Mouse (Mus musculus) gastrocnemius, adult 2 months (tissue): ENCODE data around the gene Fpgt. TPM values are rescaled to one million over a fixed set of nuclear protein-coding genes. Genes with fewer than 3 reads are reported as not detected.

Source experiments
- DNase-seq: peaks from one replicate; pipeline ENCODE4 v3.0.0; 2022
- H3K27ac ChIP-seq: fragments of 200-600 bp; 2 replicates; pipeline ENCODE4 v1.8.1; 2022; ENCODE audit warnings: mild to moderate bottlenecking
- H3K4me3 ChIP-seq: fragments of 200-600 bp; 2 replicates; pipeline ENCODE4 v1.8.1; 2022; ENCODE audit warnings: mild to moderate bottlenecking, moderate library complexity
- CTCF ChIP-seq: fragments of 200-600 bp; IDR thresholded peaks from 2 replicates; pipeline ENCODE4 v1.8.1; 2022; ENCODE audit warnings: antibody characterized with exemption, mild to moderate bottlenecking, moderate library complexity
- intact Hi-C: fragments of 180-260 bp; cut with DNase I; formaldehyde crosslinking; loops from one replicate; pipeline ENCODE4 v1.15.1; 2025
- long read RNA-seq, 2 experiments: library from polyadenylated mRNA; stranded (forward); transcript quantifications; one replicate each; pipeline ENCODE4 v2.0.0; 2021
- total RNA-seq, 2 experiments: library from RNA; stranded (reverse); gene quantifications; 2 replicates each; pipeline ENCODE4 v1.2.3; 2021

Gene Fpgt
- 1 to 10 TPM; 8.2 to 9.1 TPM for total RNA-seq
- long read RNA-seq, experiment 1, partial matches to known transcripts = 0 of 5 reads
- long read RNA-seq, experiment 1, other reads (novel, unspliced or antisense) = 0 of 5 reads
- long read RNA-seq, experiment 2, partial matches to known transcripts = 0 of 5 reads
- long read RNA-seq, experiment 2, other reads (novel, unspliced or antisense) = 2 of 5 reads

GRCm38 (mm10) chr3:155093116-155093956 is at the start of gene Fpgt, which contains the start of gene Lrriq3:
TSS of gene Fpgt (minus strand) at chr3:155093403.
TSS of gene Lrriq3 (plus strand) at chr3:155093434.
- TF ChIP-seq CTCF = no peak
- peak within 1 kb of the TSS; percentile 77 for H3K4me3 ChIP-seq
- DNase-seq = peak; percentile 93
- intact Hi-C loops = loop anchor here (2.0 kb wide), 1 partner anchor 497 kb away; the partner anchor contains the start of genes Cryz and Tyw3
- peak within 1 kb of the TSS; percentile 88 for H3K27ac ChIP-seq

DNA sequence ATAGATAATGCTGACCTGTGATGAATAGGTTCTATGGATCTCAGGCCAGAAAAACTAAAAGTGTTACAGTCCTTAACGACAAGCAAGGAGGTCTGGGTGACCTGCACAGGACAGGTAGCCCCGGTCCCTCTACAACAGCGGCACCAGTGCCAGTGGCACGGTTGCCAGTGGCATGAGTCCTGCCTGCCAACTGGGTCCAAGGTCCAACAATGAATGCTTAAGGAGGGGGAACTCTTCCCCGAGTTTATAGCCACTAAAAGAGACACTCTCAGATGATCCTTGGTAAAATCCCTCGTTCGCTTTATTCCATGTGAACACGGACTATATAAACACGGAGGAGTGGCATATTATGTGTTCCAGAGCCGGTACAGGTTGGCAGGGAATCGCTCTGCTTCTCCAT is 47.8 kb upstream of the Fpgt start:
- intact Hi-C loops = no loop called here
- H3K4me3 ChIP-seq = no peak overlapping the region
- DNase-seq = no peak
- no peak overlapping the region for H3K27ac ChIP-seq
- TF ChIP-seq CTCF = no peak

- Histone ChIP-seq H3K27ac (no peak overlapping the region), H3K4me3 (no peak overlapping the region)
- intact Hi-C loops = no loop called here
- TF ChIP-seq CTCF = no peak
- DNase-seq = no peak
These were observed 44.5 kb upstream of the Fpgt start for GRCm38 (mm10) chr3:155137737-155138136.

DNA sequence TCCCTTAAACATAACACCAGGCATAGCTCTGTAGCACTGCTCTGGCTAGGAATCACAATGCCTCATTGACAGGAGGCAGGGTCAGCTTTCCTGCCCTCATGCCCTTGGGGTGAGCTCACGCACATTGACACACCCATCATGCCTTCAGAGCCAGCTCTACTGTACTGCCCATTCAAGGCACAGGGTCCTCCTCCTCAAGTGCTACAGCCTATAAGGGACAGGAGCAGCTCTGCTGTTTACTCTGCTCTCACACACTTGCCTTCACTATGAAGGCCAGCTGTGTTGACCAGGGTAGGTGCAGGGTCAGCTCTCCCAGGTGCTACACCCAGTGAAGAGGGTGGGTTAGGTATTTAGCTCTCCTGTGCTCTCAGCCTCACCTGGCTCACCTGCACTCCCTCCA is 12.8 kb upstream of the Fpgt start:
- DNase-seq = no peak
- H3K4me3 ChIP-seq = no peak overlapping the region
- TF ChIP-seq CTCF = no peak
- intact Hi-C loops = no loop called here
- H3K27ac ChIP-seq = no peak overlapping the region

- intact Hi-C loops = no loop called here
- no peak overlapping the region for H3K27ac ChIP-seq
- TF ChIP-seq CTCF = no peak
- H3K4me3 ChIP-seq = no peak overlapping the region
- no peak for DNase-seq
These were observed 6.1 kb upstream of the Fpgt start for GRCm38 (mm10) chr3:155099266-155099665.

DNA sequence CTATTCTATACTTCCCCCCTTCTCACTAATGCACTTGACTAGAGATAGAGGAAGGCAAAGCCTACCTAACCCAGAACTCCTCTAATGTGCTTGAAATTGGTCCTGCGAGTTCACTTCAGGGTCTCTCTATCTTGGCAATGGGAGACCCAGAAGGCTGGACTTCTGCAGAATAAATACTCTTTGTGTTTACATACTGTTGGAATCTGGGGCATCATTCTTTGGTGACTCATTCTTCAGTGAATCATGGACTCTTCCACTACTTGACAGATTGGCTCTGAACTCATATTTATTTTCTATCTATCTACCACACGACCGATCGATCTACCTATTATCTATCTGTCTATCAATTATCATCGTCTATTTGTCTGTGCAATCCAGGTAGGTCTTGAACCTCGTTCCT is 1.1 kb downstream of the Fpgt start:
- peak overlapping the region; percentile 77 for H3K4me3 ChIP-seq
- intact Hi-C loops = loop anchor here (2.0 kb wide), 1 partner anchor 495 kb away; the partner anchor contains the start of genes Cryz and Tyw3
- TF ChIP-seq CTCF = no peak

DNA sequence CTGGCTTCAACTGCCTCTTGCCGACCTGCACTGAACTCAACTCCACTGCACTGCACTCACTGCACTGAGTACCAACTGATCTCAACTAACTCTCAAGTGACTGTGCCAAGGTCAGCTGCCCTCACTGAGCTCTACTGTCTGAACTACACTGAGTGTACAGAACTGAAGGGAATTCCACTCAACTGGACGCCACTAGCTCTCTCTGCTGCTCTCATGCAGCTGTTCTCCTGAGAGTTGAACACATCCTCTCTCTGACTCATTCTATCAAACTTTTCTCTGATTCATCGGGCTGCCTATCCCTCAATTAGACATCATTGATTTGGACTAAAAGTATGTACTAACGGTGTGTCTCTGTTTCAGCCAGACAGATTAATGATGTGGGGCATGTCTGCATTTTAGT is 15.3 kb downstream of the Fpgt start:
- intact Hi-C loops = no loop called here
- Histone ChIP-seq H3K27ac (no peak overlapping the region), H3K4me3 (no peak overlapping the region)
- no peak for DNase-seq
- TF ChIP-seq CTCF = no peak

More for the DNA sequence above, 1.1 kb downstream of the Fpgt start:
- H3K27ac ChIP-seq = no peak overlapping the region
- no peak for DNase-seq

DNA sequence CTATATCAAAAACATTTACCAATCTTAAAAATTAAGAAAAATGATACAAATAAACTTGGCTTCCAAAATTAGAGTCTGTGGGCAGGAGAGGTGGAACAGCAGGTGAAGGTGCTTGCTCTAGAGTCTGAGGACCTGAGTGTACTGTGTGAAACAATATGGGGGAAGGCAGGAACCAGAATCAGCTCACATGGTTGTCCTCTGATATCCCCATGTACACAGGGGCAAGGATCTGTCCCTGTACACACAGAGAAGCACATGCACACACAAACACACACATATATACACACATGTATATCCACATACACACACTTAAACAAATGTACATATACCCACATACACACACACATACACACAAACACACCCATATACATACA is 33.8 kb downstream of the Fpgt start:
- no peak overlapping the region for H3K4me3 ChIP-seq
- TF ChIP-seq CTCF = no peak
- intact Hi-C loops = no loop called here
- H3K27ac ChIP-seq = no peak overlapping the region
- no peak for DNase-seq

DNA sequence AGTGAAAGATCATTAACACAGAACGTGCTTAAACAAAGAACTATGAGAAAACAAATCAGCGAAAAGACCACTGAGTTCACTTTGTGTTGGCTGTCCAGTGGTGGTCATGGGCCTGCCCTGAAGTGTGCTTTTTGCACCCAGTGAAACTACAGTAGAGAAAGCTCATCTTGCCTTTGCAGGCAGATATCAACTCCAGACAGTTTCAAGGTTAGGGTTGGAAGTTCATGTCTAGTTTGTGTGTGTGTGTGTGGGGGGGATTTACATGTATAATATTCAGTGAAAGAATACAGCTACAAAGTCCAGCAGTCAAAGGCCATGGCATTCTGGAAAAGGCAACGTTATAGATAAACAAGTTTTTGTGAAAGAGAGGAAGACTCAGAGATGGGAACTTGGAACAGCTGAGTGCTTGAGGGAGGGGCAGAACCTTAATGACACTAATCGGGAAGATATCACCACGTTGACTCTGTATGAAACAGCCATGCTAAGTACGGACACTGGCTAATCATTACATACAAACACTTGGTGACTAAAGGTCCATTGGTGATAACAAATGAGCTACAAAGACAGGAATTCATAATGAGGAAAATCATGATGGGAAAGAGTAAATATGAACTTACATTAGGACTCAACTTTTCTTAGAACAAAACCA is 34.3 kb downstream of the Fpgt start:
- intact Hi-C loops = no loop called here
- H3K27ac ChIP-seq = no peak overlapping the region
- H3K4me3 ChIP-seq = no peak overlapping the region
- no peak for TF ChIP-seq CTCF
- DNase-seq = no peak

- no peak overlapping the region for H3K27ac ChIP-seq
- DNase-seq = no peak
- no peak for TF ChIP-seq CTCF
- intact Hi-C loops = no loop called here
- no peak overlapping the region for H3K4me3 ChIP-seq
These were observed 35.6 kb downstream of the Fpgt start for GRCm38 (mm10) chr3:155057566-155057965.

- no peak overlapping the region for H3K27ac ChIP-seq
- no peak overlapping the region for H3K4me3 ChIP-seq
- no peak for TF ChIP-seq CTCF
- no peak for DNase-seq
- intact Hi-C loops = no loop called here
These were observed 36.6 kb downstream of the Fpgt start for GRCm38 (mm10) chr3:155056606-155057005.

DNA sequence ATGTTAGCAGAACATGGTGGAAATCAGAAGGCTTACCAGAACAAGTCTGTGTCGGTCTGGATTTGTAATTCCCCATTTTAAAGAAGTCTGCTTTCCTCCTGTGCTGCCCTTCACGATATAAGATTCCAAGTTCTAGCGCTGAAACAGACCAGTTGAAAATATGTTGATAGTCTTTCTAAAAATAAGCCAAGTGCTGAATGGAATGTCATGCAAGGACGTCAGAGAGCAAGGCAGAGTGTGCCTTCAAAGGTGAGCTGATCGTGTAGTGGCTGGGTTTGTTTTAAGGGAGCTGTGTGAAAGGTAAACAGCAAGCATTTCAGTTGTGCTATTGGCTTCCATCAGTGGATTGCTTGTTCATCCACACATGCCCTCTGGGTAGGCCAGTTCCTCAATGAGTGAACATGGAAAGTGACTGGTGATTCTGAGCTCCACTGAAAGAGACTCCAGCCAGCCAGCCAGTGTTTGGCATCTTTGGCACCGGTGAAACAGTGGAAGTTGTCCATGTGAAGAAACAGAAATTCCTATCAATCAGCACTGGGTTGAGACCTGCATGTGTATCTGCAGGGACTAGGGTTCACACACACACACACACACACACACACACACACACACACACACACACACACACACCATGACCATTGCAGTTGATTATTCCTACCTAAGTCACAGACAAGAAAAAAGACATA is 37.8 kb downstream of the Fpgt start, which contains the start of gene Tnni3k:
Tnni3k (minus strand) TSS at position 177 of the 686 bp plus-strand sequence.
- H3K27ac ChIP-seq = no peak within 1 kb of the TSS
- DNase-seq = no peak
- no peak within 1 kb of the TSS for H3K4me3 ChIP-seq
- TF ChIP-seq CTCF = no peak
- intact Hi-C loops = no loop called here

DNA sequence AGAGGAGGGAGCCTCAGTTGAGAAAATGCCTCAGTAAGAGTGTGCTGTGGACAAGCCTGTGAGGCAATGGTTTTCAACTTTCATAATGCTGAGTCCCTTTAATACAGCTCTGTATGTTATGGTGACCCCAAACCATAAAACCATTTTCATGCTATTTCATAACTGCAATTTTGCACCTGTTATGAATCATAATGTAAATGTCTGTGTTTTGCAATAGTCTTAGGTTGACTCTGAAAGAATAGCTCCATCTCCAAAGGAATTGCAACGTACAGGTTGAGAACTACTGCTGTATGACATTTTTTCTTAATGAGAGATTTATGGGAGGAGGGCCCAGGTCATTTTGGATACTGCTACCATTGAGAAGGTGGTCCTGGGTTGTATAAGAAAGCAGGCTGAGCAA is 40.0 kb downstream of the Fpgt start:
- DNase-seq = no peak
- Histone ChIP-seq H3K27ac (no peak overlapping the region), H3K4me3 (no peak overlapping the region)
- TF ChIP-seq CTCF = no peak
- intact Hi-C loops = no loop called here
